Mouse (Mus musculus): ENCODE results near the gene Cd200r4. TPM values are rescaled to one million over a fixed set of nuclear protein-coding genes. Genes with fewer than 3 reads are reported as not detected.

Cd200r4 gene
- not detected in 2 replicates for polyA plus RNA-seq (2015; fragmentation: Nextera tagmentation; extraction: Ambion mirVana)

- WGBS: 84% methylated on average over 3 of the region's 3 CpGs
- H3K27ac ChIP-seq: no peak within 1 kb of the TSS
- no peak for ATAC-seq (ENCODE audit: insufficient number of reproducible peaks, insufficient read depth, low FRiP score, low TSS enrichment, low read depth)
- H3K4me2 ChIP-seq: no peak within 1 kb of the TSS
- H3K27me3 ChIP-seq: no peaks in the 10 kb centered on the region
- H3K9me3 ChIP-seq: no peaks in the 10 kb centered on the region
- no peak within 1 kb of the TSS for H3K9ac ChIP-seq
- H3K36me3 ChIP-seq: no peaks in the 10 kb centered on the region
- no peaks in the 10 kb centered on the region for H3K4me1 ChIP-seq
- no peak within 1 kb of the TSS for H3K4me3 ChIP-seq
These were observed at the start of gene Cd200r4 for GRCm38 (mm10) chr16:44811544-44811943. Gene Cd200r4, plus strand, starts transcription at chr16:44811733.

- no peaks in the 10 kb centered on the region for H3K4me1 ChIP-seq
- H3K4me3 ChIP-seq: no peak overlapping the region
- ATAC-seq (ENCODE audit: insufficient number of reproducible peaks, insufficient read depth, low FRiP score, low TSS enrichment, low read depth): no peak
- H3K4me2 ChIP-seq: no peak overlapping the region
- no peak overlapping the region for H3K27ac ChIP-seq
- H3K27me3 ChIP-seq: no peaks in the 10 kb centered on the region
- no peaks in the 10 kb centered on the region for H3K9me3 ChIP-seq
- no peak overlapping the region for H3K9ac ChIP-seq
- WGBS: 57% methylated on average over 1 of the region's 1 CpGs
- no peaks in the 10 kb centered on the region for H3K36me3 ChIP-seq
These were observed 49.7 kb upstream of the Cd200r4 start for GRCm38 (mm10) chr16:44761811-44762210.

GRCm38 (mm10) chr16:44765555-44766319 lies 45.8 kb upstream of the Cd200r4 start, which contains the start of gene Cd200r1:
Gene Cd200r1, plus strand, starts transcription at chr16:44765736.
- 78% methylated on average over 22 of the region's 22 CpGs for WGBS
- no peaks in the 10 kb centered on the region for H3K4me1 ChIP-seq
- no peak for ATAC-seq (ENCODE audit: insufficient number of reproducible peaks, insufficient read depth, low FRiP score, low TSS enrichment, low read depth)
- H3K4me3 ChIP-seq: no peak within 1 kb of the TSS
- no peak within 1 kb of the TSS for H3K9ac ChIP-seq
- no peaks in the 10 kb centered on the region for H3K27me3 ChIP-seq
- H3K36me3 ChIP-seq: no peaks in the 10 kb centered on the region
- H3K9me3 ChIP-seq: no peaks in the 10 kb centered on the region
- H3K27ac ChIP-seq: no peak within 1 kb of the TSS
- H3K4me2 ChIP-seq: no peak within 1 kb of the TSS

GRCm38 (mm10) chr16:44766320-44766892 lies 45.1 kb upstream of the Cd200r4 start:
- Histone ChIP-seq H3K9ac (no peak overlapping the region), H3K4me1 (no peaks in the 10 kb centered on the region), H3K9me3 (no peaks in the 10 kb centered on the region), H3K27ac (no peak overlapping the region), H3K36me3 (no peaks in the 10 kb centered on the region), H3K27me3 (no peaks in the 10 kb centered on the region), H3K4me2 (no peak overlapping the region), H3K4me3 (no peak overlapping the region)
- WGBS: 84% methylated on average over 9 of the region's 9 CpGs
- no peak for ATAC-seq (ENCODE audit: insufficient number of reproducible peaks, insufficient read depth, low FRiP score, low TSS enrichment, low read depth)

- 82% methylated on average over 7 of the region's 7 CpGs for WGBS
- H3K36me3 ChIP-seq: no peaks in the 10 kb centered on the region
- no peak overlapping the region for H3K27ac ChIP-seq
- no peaks in the 10 kb centered on the region for H3K27me3 ChIP-seq
- no peak overlapping the region for H3K9ac ChIP-seq
- no peak for ATAC-seq (ENCODE audit: insufficient number of reproducible peaks, insufficient read depth, low FRiP score, low TSS enrichment, low read depth)
- H3K4me3 ChIP-seq: no peak overlapping the region
- H3K4me1 ChIP-seq: no peaks in the 10 kb centered on the region
- no peaks in the 10 kb centered on the region for H3K9me3 ChIP-seq
- H3K4me2 ChIP-seq: no peak overlapping the region
These were observed 44.0 kb upstream of the Cd200r4 start for GRCm38 (mm10) chr16:44767506-44767905.

GRCm38 (mm10) chr16:44767967-44768366 lies 43.6 kb upstream of the Cd200r4 start:
- H3K36me3 ChIP-seq: no peaks in the 10 kb centered on the region
- H3K27ac ChIP-seq: no peak overlapping the region
- no peaks in the 10 kb centered on the region for H3K27me3 ChIP-seq
- no peak for ATAC-seq (ENCODE audit: insufficient number of reproducible peaks, insufficient read depth, low FRiP score, low TSS enrichment, low read depth)
- 45% methylated on average over 2 of the region's 2 CpGs for WGBS
- no peak overlapping the region for H3K9ac ChIP-seq
- no peak overlapping the region for H3K4me2 ChIP-seq
- no peaks in the 10 kb centered on the region for H3K9me3 ChIP-seq
- H3K4me3 ChIP-seq: no peak overlapping the region
- no peaks in the 10 kb centered on the region for H3K4me1 ChIP-seq

- ATAC-seq (ENCODE audit: insufficient number of reproducible peaks, insufficient read depth, low FRiP score, low TSS enrichment, low read depth): no peak
- Histone ChIP-seq H3K9ac (no peak overlapping the region), H3K36me3 (no peaks in the 10 kb centered on the region), H3K27me3 (no peaks in the 10 kb centered on the region), H3K4me1 (no peaks in the 10 kb centered on the region), H3K4me2 (no peak overlapping the region), H3K4me3 (no peak overlapping the region), H3K27ac (no peak overlapping the region), H3K9me3 (no peaks in the 10 kb centered on the region)
- 75% methylated on average over 6 of the region's 6 CpGs for whole genome bisulfite sequencing
These were observed 39.0 kb upstream of the Cd200r4 start for GRCm38 (mm10) chr16:44772577-44772976.

GRCm38 (mm10) chr16:44773673-44774072 lies 37.9 kb upstream of the Cd200r4 start:
- no peak overlapping the region for H3K27ac ChIP-seq
- H3K9ac ChIP-seq: no peak overlapping the region
- ATAC-seq (ENCODE audit: insufficient number of reproducible peaks, insufficient read depth, low FRiP score, low TSS enrichment, low read depth): no peak
- H3K36me3 ChIP-seq: no peaks in the 10 kb centered on the region
- 84% methylated on average over 3 of the region's 3 CpGs for WGBS
- H3K4me2 ChIP-seq: no peak overlapping the region
- H3K27me3 ChIP-seq: no peaks in the 10 kb centered on the region
- no peaks in the 10 kb centered on the region for H3K4me1 ChIP-seq
- no peaks in the 10 kb centered on the region for H3K9me3 ChIP-seq
- no peak overlapping the region for H3K4me3 ChIP-seq

- H3K27ac ChIP-seq: no peak overlapping the region
- no peaks in the 10 kb centered on the region for H3K27me3 ChIP-seq
- H3K4me3 ChIP-seq: no peak overlapping the region
- no peaks in the 10 kb centered on the region for H3K36me3 ChIP-seq
- ATAC-seq (ENCODE audit: insufficient number of reproducible peaks, insufficient read depth, low FRiP score, low TSS enrichment, low read depth): no peak
- WGBS: 82% methylated on average over 6 of the region's 6 CpGs
- H3K4me1 ChIP-seq: no peaks in the 10 kb centered on the region
- H3K9ac ChIP-seq: no peak overlapping the region
- H3K9me3 ChIP-seq: no peaks in the 10 kb centered on the region
- H3K4me2 ChIP-seq: no peak overlapping the region
These were observed 37.3 kb upstream of the Cd200r4 start for GRCm38 (mm10) chr16:44774201-44774600.

GRCm38 (mm10) chr16:44778538-44779147 lies 32.9 kb upstream of the Cd200r4 start:
- ATAC-seq (ENCODE audit: insufficient number of reproducible peaks, insufficient read depth, low FRiP score, low TSS enrichment, low read depth): no peak
- H3K4me3 ChIP-seq: no peak overlapping the region
- H3K27ac ChIP-seq: no peak overlapping the region
- no peak overlapping the region for H3K9ac ChIP-seq
- no peaks in the 10 kb centered on the region for H3K4me1 ChIP-seq
- no peaks in the 10 kb centered on the region for H3K9me3 ChIP-seq
- no peak overlapping the region for H3K4me2 ChIP-seq
- 78% methylated on average over 17 of the region's 17 CpGs for WGBS
- H3K27me3 ChIP-seq: no peaks in the 10 kb centered on the region
- H3K36me3 ChIP-seq: no peaks in the 10 kb centered on the region

- WGBS: 84% methylated on average over 5 of the region's 5 CpGs
- Histone ChIP-seq H3K27ac (no peak overlapping the region), H3K36me3 (no peaks in the 10 kb centered on the region), H3K9me3 (no peaks in the 10 kb centered on the region), H3K4me3 (no peak overlapping the region), H3K4me1 (no peaks in the 10 kb centered on the region), H3K27me3 (no peaks in the 10 kb centered on the region), H3K9ac (no peak overlapping the region), H3K4me2 (no peak overlapping the region)
- no peak for ATAC-seq (ENCODE audit: insufficient number of reproducible peaks, insufficient read depth, low FRiP score, low TSS enrichment, low read depth)
These were observed 32.0 kb upstream of the Cd200r4 start for GRCm38 (mm10) chr16:44779494-44779893.

GRCm38 (mm10) chr16:44780751-44781150 lies 30.8 kb upstream of the Cd200r4 start:
- no peaks in the 10 kb centered on the region for H3K27me3 ChIP-seq
- ATAC-seq (ENCODE audit: insufficient number of reproducible peaks, insufficient read depth, low FRiP score, low TSS enrichment, low read depth): no peak

More at GRCm38 (mm10) chr16:44780751-44781150, 30.8 kb upstream of the Cd200r4 start:
- Histone ChIP-seq H3K4me3 (no peak overlapping the region), H3K9ac (no peak overlapping the region), H3K9me3 (no peaks in the 10 kb centered on the region), H3K36me3 (no peaks in the 10 kb centered on the region), H3K4me1 (no peaks in the 10 kb centered on the region), H3K4me2 (no peak overlapping the region), H3K27ac (no peak overlapping the region)
- WGBS: 63% methylated on average over 4 of the region's 4 CpGs

All from embryonic facial prominence, embryonic 13.5 days (tissue).